Mouse (Mus musculus) MEL (cell line): ENCODE results near the gene Prrc2c. TPM values are rescaled to one million over a fixed set of nuclear protein-coding genes. Genes with fewer than 3 reads are reported as not detected.

Experiments used
- DNase-seq: peaks from one replicate; pipeline ENCODE4 v3.0.0; 2011; ENCODE audit warnings: low read depth, low spot score
- H3K27ac ChIP-seq: 2 replicates; pipeline ENCODE4 v1.5.1; 2012; ENCODE audit warnings: low read depth, mild to moderate bottlenecking, control low read depth, low read length, moderate library complexity; ENCODE audit not compliant: control insufficient read depth
- H3K27me3 ChIP-seq, 2 experiments: fragments of 150-350 bp in 1 of 2; sonication (generic) in 1 of 2; 2 replicates each; pipeline ENCODE4 v1.6.1; 2012; ENCODE audit warnings: low read length in 2 of 2, mild to moderate bottlenecking in 2 of 2, improper control_type of control experiment in 1 of 2, moderate library complexity in 1 of 2; ENCODE audit not compliant: insufficient read depth in 2 of 2, control insufficient read depth in 1 of 2
- H3K36me3 ChIP-seq, 2 experiments: 2 replicates each; pipeline ENCODE4 v1.6.1; 2012 to 2014; ENCODE audit warnings: low read length in 2 of 2, improper control_type of control experiment in 1 of 2, inconsistent platforms in 1 of 2, mild to moderate bottlenecking in 1 of 2; ENCODE audit not compliant: insufficient read depth in 2 of 2, control insufficient read depth in 1 of 2
- H3K4me1 ChIP-seq, 2 experiments: fragments of 150-350 bp in 1 of 2; sonication (generic) in 1 of 2; 2 replicates each; pipeline ENCODE4 v1.6.1; 2012; ENCODE audit warnings: low read length in 2 of 2, improper control_type of control experiment in 1 of 2, mild to moderate bottlenecking in 1 of 2; ENCODE audit not compliant: insufficient read depth in 2 of 2, control insufficient read depth in 1 of 2
- H3K4me3 ChIP-seq, 2 experiments: fragments of 150-350 bp in 1 of 2; sonication (generic) in 1 of 2; 2 replicates each; pipeline ENCODE4 v1.5.1; 2012; ENCODE audit warnings: low read depth in 2 of 2, low read length in 2 of 2, mild to moderate bottlenecking in 2 of 2, moderate library complexity in 2 of 2, control low read depth in 1 of 2, improper control_type of control experiment in 1 of 2; ENCODE audit not compliant: control insufficient read depth in 1 of 2, insufficient read depth in 1 of 2
- H3K79me2 ChIP-seq: 2 replicates; pipeline ENCODE4 v1.6.1; 2012; ENCODE audit warnings: mild to moderate bottlenecking, low read length, moderate library complexity; ENCODE audit not compliant: control insufficient read depth, poor library complexity, insufficient read depth
- H3K9ac ChIP-seq: 2 replicates; pipeline ENCODE4 v1.6.1; 2012; ENCODE audit warnings: low read depth, mild to moderate bottlenecking, control low read depth, low read length, moderate library complexity; ENCODE audit not compliant: control insufficient read depth, poor library complexity, severe bottlenecking
- H3K9me3 ChIP-seq: fragments of 150-350 bp; sonication (generic); replicated peaks from 2 replicates; pipeline ENCODE4 v1.6.1; 2012; ENCODE audit warnings: mild to moderate bottlenecking, low read length, improper control_type of control experiment, moderate library complexity; ENCODE audit not compliant: insufficient read depth
- CHD1 ChIP-seq: IDR thresholded peaks from 2 replicates; pipeline ENCODE4 v1.6.1; 2012; ENCODE audit warnings: low read depth, mild to moderate bottlenecking, inconsistent platforms, low read length, improper control_type of control experiment
- CHD2 ChIP-seq: IDR thresholded peaks from 2 replicates; pipeline ENCODE4 v1.6.1; 2011; ENCODE audit warnings: low read length, improper control_type of control experiment
- CTCF ChIP-seq, 3 experiments: IDR thresholded peaks in 2 of 3; conservative IDR thresholded peaks in 1 of 3; 2 replicates each; pipeline ENCODE4 v1.5.1; 2011 to 2012; ENCODE audit warnings: low read length in 3 of 3, low read depth in 2 of 3, mild to moderate bottlenecking in 2 of 3, improper control_type of control experiment in 1 of 3, inconsistent platforms in 1 of 3, mixed read lengths in 1 of 3, moderate library complexity in 1 of 3; ENCODE audit not compliant: control insufficient read depth in 1 of 3, insufficient read depth in 1 of 3, poor library complexity in 1 of 3, severe bottlenecking in 1 of 3
- EP300 ChIP-seq, 2 experiments: IDR thresholded peaks; 2 replicates each; pipeline ENCODE4 v1.6.1; 2011; ENCODE audit warnings: improper control_type of control experiment in 2 of 2, low read length in 2 of 2, low read depth in 1 of 2, mild to moderate bottlenecking in 1 of 2
- ETS1 ChIP-seq: IDR thresholded peaks from 2 replicates; pipeline ENCODE4 v1.6.1; 2012; ENCODE audit warnings: low read depth, mild to moderate bottlenecking, inconsistent platforms, low read length, improper control_type of control experiment, moderate library complexity
- HCFC1 ChIP-seq: IDR thresholded peaks from 2 replicates; pipeline ENCODE4 v1.6.1; 2012; ENCODE audit warnings: low read depth, mild to moderate bottlenecking, inconsistent platforms, low read length, improper control_type of control experiment, moderate library complexity
- KAT2A ChIP-seq: conservative IDR thresholded peaks from 2 replicates; pipeline ENCODE4 v1.6.1; 2012; ENCODE audit warnings: low read depth, low read length, improper control_type of control experiment, inconsistent platforms
- MAFK ChIP-seq: IDR thresholded peaks from 2 replicates; pipeline ENCODE4 v1.6.1; 2011; ENCODE audit warnings: low read depth, mild to moderate bottlenecking, low read length, improper control_type of control experiment, borderline replicate concordance
- MAZ ChIP-seq: IDR thresholded peaks from 2 replicates; pipeline ENCODE4 v1.6.1; 2012; ENCODE audit warnings: low read depth, mild to moderate bottlenecking, inconsistent platforms, low read length, improper control_type of control experiment
- MEF2A ChIP-seq: IDR thresholded peaks from 2 replicates; pipeline ENCODE4 v1.6.1; 2014; ENCODE audit warnings: low read depth, mild to moderate bottlenecking, inconsistent platforms, low read length, improper control_type of control experiment; ENCODE audit not compliant: poor library complexity, insufficient replicate concordance, severe bottlenecking; ENCODE audit errors: extremely low read depth
- MYB ChIP-seq: IDR thresholded peaks from 2 replicates; pipeline ENCODE4 v1.6.1; 2011; ENCODE audit warnings: mild to moderate bottlenecking, low read depth, low read length, improper control_type of control experiment
- NELFE ChIP-seq: IDR thresholded peaks from 2 replicates; pipeline ENCODE4 v1.6.1; 2011; ENCODE audit warnings: low read depth, low read length, improper control_type of control experiment
- NRF1 ChIP-seq: IDR thresholded peaks from 2 replicates; pipeline ENCODE4 v1.6.1; 2014; ENCODE audit warnings: low read depth, mild to moderate bottlenecking, inconsistent platforms, low read length, improper control_type of control experiment, moderate library complexity; ENCODE audit not compliant: poor library complexity, insufficient read depth, severe bottlenecking
- RAD21 ChIP-seq: IDR thresholded peaks from 2 replicates; pipeline ENCODE4 v1.6.1; 2011; ENCODE audit warnings: mild to moderate bottlenecking, low read depth, low read length, improper control_type of control experiment
- SIN3A ChIP-seq: IDR thresholded peaks from 2 replicates; pipeline ENCODE4 v1.6.1; 2012; ENCODE audit warnings: low read length, improper control_type of control experiment, inconsistent platforms
- UBTF ChIP-seq: IDR thresholded peaks from 2 replicates; pipeline ENCODE4 v1.6.1; 2012; ENCODE audit warnings: low read depth, mild to moderate bottlenecking, inconsistent platforms, low read length, improper control_type of control experiment, moderate library complexity, borderline replicate concordance; ENCODE audit not compliant: insufficient read depth
- USF2 ChIP-seq, 2 experiments: IDR thresholded peaks; 2 replicates each; pipeline ENCODE4 v1.6.1; 2011 to 2012; ENCODE audit warnings: improper control_type of control experiment in 2 of 2, low read length in 2 of 2, borderline replicate concordance in 1 of 2, inconsistent platforms in 1 of 2, low read depth in 1 of 2, mild to moderate bottlenecking in 1 of 2; ENCODE audit not compliant: insufficient read depth in 1 of 2
- ZC3H11A ChIP-seq: IDR thresholded peaks from 2 replicates; pipeline ENCODE4 v1.6.1; 2012; ENCODE audit warnings: low read depth, mild to moderate bottlenecking, inconsistent platforms, low read length, improper control_type of control experiment
- ZKSCAN1 ChIP-seq: IDR thresholded peaks from 2 replicates; pipeline ENCODE4 v1.6.1; 2012; ENCODE audit warnings: low read depth, mild to moderate bottlenecking, inconsistent platforms, low read length, improper control_type of control experiment, moderate library complexity
- ZMIZ1 ChIP-seq: IDR thresholded peaks from 2 replicates; pipeline ENCODE4 v1.6.1; 2012; ENCODE audit warnings: low read depth, mild to moderate bottlenecking, inconsistent platforms, low read length, improper control_type of control experiment, moderate library complexity
- ZNF384 ChIP-seq: IDR thresholded peaks from 2 replicates; pipeline ENCODE4 v1.6.1; 2012; ENCODE audit warnings: low read depth, mild to moderate bottlenecking, inconsistent platforms, low read length, improper control_type of control experiment
- polyA plus RNA-seq, 2 experiments: library from polyadenylated mRNA; stranded (reverse) in 1 of 2; unstranded in 1 of 2; fragments of >175 nt in 1 of 2; fragments of >200 nt in 1 of 2; gene quantifications; 2 replicates each; pipeline versions ENCODE4 v1.2.1 to v1.2.4; 2012; ENCODE audit warnings: low replicate concordance in 2 of 2, low read depth in 1 of 2; ENCODE audit not compliant: insufficient read length in 2 of 2, insufficient read depth in 1 of 2, missing spikeins in 1 of 2
- total RNA-seq: library from RNA; depleted of rRNA; stranded (reverse); fragments of 300-350 nt; gene quantifications from 2 replicates; pipeline ENCODE4 v1.2.3, GENCODE M21; 2012

Gene Prrc2c
- total and polyA plus RNA-seq, 3 experiments = 55.5 to 343 (median 142) TPM

DNA sequence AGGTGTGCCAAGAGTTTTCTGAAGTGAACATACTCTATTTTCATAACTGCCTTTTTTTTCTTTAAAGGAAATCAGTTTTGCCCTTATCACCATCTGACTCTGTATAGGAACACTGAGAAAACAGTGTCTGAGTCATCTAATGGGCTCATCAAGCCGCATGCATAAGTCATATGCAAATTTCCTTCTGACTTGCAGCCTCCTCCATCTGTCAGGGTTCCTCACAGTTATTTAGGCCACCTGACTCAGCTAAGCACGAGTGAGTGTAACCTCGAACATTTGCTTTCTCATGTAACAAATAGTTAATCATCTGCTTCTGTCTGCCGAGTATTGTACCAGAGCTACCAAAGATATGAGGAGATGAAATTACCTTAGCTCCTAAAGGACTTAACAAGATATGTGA is 33.3 kb upstream of the Prrc2c start:
- no peak for DNase-seq
- H3K79me2 ChIP-seq = no peaks in the 10 kb centered on the region
- no peak overlapping the region for H3K9ac ChIP-seq
- no peaks in the 10 kb centered on the region for H3K36me3 ChIP-seq
- TF ChIP-seq CTCF (IDR thresholded peaks at IDR 0.05 in 2 of 3, conservative IDR thresholded peaks at IDR 0.05 in 1 of 3; ENCODE audit: control insufficient read depth in 1 of 3, insufficient read depth in 1 of 3, low read depth in 2 of 3, low read length in 3 of 3, poor library complexity in 1 of 3, severe bottlenecking in 1 of 3) (no peak), ZNF384 (no peak), CHD1 (no peak), MAZ (no peak), ZC3H11A (no peak), UBTF (no peak), ZMIZ1 (no peak), ETS1 (no peak)
- H3K4me3 ChIP-seq = no peak overlapping the region
- peaks cover 0 to under 1% of the 10 kb centered on the region in 2 experiments; a peak in 1 of 4 replicates for H3K27me3 ChIP-seq
- no peak overlapping the region for H3K27ac ChIP-seq
- H3K4me1 ChIP-seq = no peaks in the 10 kb centered on the region
- no peaks in the 10 kb centered on the region for H3K9me3 ChIP-seq

DNA sequence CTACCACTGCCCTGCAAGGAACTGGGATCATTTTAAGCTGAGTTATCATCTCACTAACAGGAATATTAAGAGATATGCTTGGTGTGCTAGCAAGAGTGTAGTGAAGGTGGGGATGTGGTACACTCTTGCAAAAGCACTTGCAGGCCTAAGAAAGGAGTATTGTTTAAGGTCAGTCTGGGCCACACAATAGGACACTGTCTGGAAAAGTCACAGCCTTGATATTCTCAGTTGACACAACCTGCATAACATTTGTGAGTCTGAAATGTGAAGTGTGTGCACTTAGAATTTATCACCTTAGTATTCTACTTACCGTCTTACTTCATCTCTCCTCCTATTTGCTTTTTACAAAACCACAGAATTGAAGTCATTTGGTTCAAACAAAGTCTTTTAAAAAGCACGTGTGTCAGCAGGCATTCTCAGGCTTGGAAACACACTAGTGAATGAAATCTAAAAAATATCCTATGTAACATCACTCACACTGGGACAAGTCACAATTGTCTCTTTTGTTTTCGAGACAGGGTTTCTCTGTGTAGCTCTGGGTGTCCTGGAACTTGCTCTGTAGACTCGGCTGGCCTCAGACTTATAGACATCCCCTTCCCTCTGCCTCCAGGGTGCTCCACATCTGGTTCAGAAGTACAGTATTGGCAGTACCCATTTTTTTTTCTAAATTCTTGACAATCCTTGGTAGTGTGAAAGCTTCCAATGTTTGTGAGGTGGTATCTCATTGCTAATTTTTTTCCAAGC is 31.4 kb upstream of the Prrc2c start:
- no peak for TF ChIP-seq CHD1
- TF ChIP-seq RAD21 = no peak
- no peak for TF ChIP-seq CTCF (IDR thresholded peaks at IDR 0.05 in 2 of 3, conservative IDR thresholded peaks at IDR 0.05 in 1 of 3; ENCODE audit: control insufficient read depth in 1 of 3, insufficient read depth in 1 of 3, low read depth in 2 of 3, low read length in 3 of 3, poor library complexity in 1 of 3, severe bottlenecking in 1 of 3)
- no peak for TF ChIP-seq KAT2A
- no peak for TF ChIP-seq USF2 (IDR thresholded peaks at IDR 0.05; ENCODE audit: borderline replicate concordance in 1 of 2, insufficient read depth in 1 of 2, low read depth in 1 of 2, low read length in 2 of 2)
- no peak for TF ChIP-seq CHD2
- no peak for TF ChIP-seq ZC3H11A
- TF ChIP-seq SIN3A = no peak
- TF ChIP-seq MYB = no peak
- no peak for TF ChIP-seq MAZ
- TF ChIP-seq ZNF384 = no peak
- no peak for TF ChIP-seq NRF1
- no peak for TF ChIP-seq MEF2A
- no peak for TF ChIP-seq MAFK
- TF ChIP-seq HCFC1 = no peak
- TF ChIP-seq EP300 (IDR thresholded peaks at IDR 0.05; ENCODE audit: low read depth in 1 of 2, low read length in 2 of 2) = no peak
- TF ChIP-seq ZKSCAN1 = no peak
- no peak for TF ChIP-seq NELFE
- no peak for TF ChIP-seq ZMIZ1
- H3K27ac ChIP-seq = no peak overlapping the region
- no peaks in the 10 kb centered on the region for H3K36me3 ChIP-seq
- no peaks in the 10 kb centered on the region; a peak in 1 of 4 replicates for H3K27me3 ChIP-seq
- H3K9ac ChIP-seq = no peak overlapping the region
- no peak overlapping the region for H3K4me3 ChIP-seq
- no peak for DNase-seq
- H3K79me2 ChIP-seq = no peaks in the 10 kb centered on the region
- H3K9me3 ChIP-seq = no peaks in the 10 kb centered on the region
- H3K4me1 ChIP-seq = no peaks in the 10 kb centered on the region
